Mouse (Mus musculus): ENCODE measurements around the gene Rce1. TPM values are rescaled to one million over a fixed set of nuclear protein-coding genes. Genes with fewer than 3 reads are reported as not detected.

Gene Rce1
- polyA plus RNA-seq (2012; ENCODE audit: insufficient read depth, insufficient read length, low replicate concordance, missing spikeins) = not detected in 2 replicates

- peaks cover 10% of the 10 kb centered on the region; the same call in 1 of the 2 replicates for H3K4me1 ChIP-seq (ENCODE audit: control insufficient read depth, insufficient read depth, low read length)
Measured at GRCm38 (mm10) chr19:4625179-4625828, at the start of gene Rce1. Gene Rce1 (minus strand): TSS chr19:4625641.

GRCm38 (mm10) chr19:4672401-4672800 lies 47.0 kb upstream of the Rce1 start:
- TF ChIP-seq POLR2A (IDR thresholded peaks at IDR 0.05; ENCODE audit: insufficient read depth, low read depth, low read length) (no peak), CTCF (IDR thresholded peaks at IDR 0.05; ENCODE audit: insufficient read depth, low read depth, low read length) (no peak)

More at GRCm38 (mm10) chr19:4625179-4625828, at the start of gene Rce1:
- WGBS = under 1% methylated on average over 63 of the region's 64 CpGs
- TF ChIP-seq CTCF (IDR thresholded peaks at IDR 0.05; ENCODE audit: insufficient read depth, low read depth, low read length) (0 out of 2 replicates have a peak, but pooled peaks have one; percentile 16), POLR2A (IDR thresholded peaks at IDR 0.05; ENCODE audit: insufficient read depth, low read depth, low read length) (peak; percentile 94)
- H3K27ac ChIP-seq (ENCODE audit: insufficient read depth, low read depth, low read length) = peak within 1 kb of the TSS; percentile 93
- H3K4me3 ChIP-seq (ENCODE audit: insufficient read depth, low read depth, low read length) = peak within 1 kb of the TSS; percentile 97

DNA sequence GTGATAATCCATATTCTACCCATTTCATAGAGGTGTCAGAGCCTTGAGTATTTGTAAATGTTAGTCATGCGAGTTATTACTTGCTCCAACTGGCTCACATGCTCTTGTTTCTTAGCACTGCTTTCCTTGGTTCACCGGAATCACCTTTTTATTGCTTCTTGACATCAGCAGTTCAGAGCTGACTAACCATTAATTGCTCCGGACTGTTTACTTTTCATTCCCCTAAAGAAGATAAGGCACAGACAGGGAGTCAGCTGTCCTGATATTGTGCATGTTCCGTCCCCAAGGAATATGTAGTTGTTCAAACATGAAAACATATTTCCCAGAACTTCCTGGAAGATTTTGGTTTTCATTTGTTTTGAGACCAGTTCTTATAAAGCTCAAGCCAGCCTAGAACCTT lies 45.3 kb upstream of the Rce1 start:
- 92% methylated on average over 4 of the region's 4 CpGs for WGBS
- peaks cover 2% of the 10 kb centered on the region; the same call in 1 of the 2 replicates for H3K4me1 ChIP-seq (ENCODE audit: control insufficient read depth, insufficient read depth, low read length)
- H3K4me3 ChIP-seq (ENCODE audit: insufficient read depth, low read depth, low read length) = no peak overlapping the region
- TF ChIP-seq POLR2A (IDR thresholded peaks at IDR 0.05; ENCODE audit: insufficient read depth, low read depth, low read length) (no peak), CTCF (IDR thresholded peaks at IDR 0.05; ENCODE audit: insufficient read depth, low read depth, low read length) (no peak)
- H3K27ac ChIP-seq (ENCODE audit: insufficient read depth, low read depth, low read length) = no peak overlapping the region

More at GRCm38 (mm10) chr19:4672401-4672800, 47.0 kb upstream of the Rce1 start:
- Histone ChIP-seq H3K4me3 (ENCODE audit: insufficient read depth, low read depth, low read length) (no peak overlapping the region), H3K4me1 (ENCODE audit: control insufficient read depth, insufficient read depth, low read length) (peaks cover 2% of the 10 kb centered on the region; the same call in 1 of the 2 replicates), H3K27ac (ENCODE audit: insufficient read depth, low read depth, low read length) (no peak overlapping the region)
- 28% methylated on average over 6 of the region's 6 CpGs for WGBS

DNA sequence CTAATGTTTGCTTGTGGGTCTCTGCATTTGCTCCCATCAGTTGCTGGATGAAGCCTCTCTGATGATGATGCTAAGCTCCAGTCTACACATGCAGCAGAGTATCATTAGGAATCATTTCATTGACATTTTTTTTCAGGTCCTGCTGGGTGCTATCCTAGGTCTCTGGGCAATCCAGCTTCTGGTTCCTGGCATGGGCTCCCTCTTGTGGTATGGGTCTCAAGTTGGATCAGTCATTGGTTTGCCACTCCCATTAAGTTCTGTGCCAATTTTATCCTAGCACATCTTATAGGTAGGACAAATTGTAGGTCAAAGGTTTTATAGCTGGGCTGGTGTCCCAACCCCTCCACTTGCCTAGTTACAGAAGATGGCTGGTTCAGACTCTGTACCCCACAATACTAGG lies 41.4 kb upstream of the Rce1 start:
- Histone ChIP-seq H3K27ac (ENCODE audit: insufficient read depth, low read depth, low read length) (no peak overlapping the region), H3K4me1 (ENCODE audit: control insufficient read depth, insufficient read depth, low read length) (peaks cover under 1% of the 10 kb centered on the region; the same call in 1 of the 2 replicates), H3K4me3 (ENCODE audit: insufficient read depth, low read depth, low read length) (no peak overlapping the region)
- TF ChIP-seq CTCF (IDR thresholded peaks at IDR 0.05; ENCODE audit: insufficient read depth, low read depth, low read length) = no peak
- no peak for TF ChIP-seq POLR2A (IDR thresholded peaks at IDR 0.05; ENCODE audit: insufficient read depth, low read depth, low read length)

DNA sequence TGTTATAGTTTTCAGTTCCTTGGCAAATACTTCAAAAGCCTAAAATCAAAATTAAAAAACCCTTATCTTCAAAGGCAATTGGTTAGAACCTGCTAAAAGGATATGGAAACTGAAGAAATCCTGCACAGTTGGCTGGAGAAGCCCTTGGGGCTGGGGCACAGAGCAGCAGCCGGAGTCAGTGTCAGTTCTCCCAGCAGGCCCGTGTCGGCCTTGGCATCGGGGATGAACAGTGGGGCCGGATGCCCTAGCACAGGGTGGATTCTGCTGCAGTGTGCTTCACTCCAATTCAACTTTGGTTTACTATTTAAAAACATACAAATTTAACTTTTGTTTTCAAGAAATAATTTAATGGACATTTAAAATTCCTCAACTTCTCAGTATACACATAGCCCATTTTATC lies 32.7 kb upstream of the Rce1 start:
- Histone ChIP-seq H3K4me3 (ENCODE audit: insufficient read depth, low read depth, low read length) (no peak overlapping the region), H3K27ac (ENCODE audit: insufficient read depth, low read depth, low read length) (no peak overlapping the region), H3K4me1 (ENCODE audit: control insufficient read depth, insufficient read depth, low read length) (no peaks in the 10 kb centered on the region)
- WGBS = 93% methylated on average over 5 of the region's 5 CpGs
- TF ChIP-seq CTCF (IDR thresholded peaks at IDR 0.05; ENCODE audit: insufficient read depth, low read depth, low read length) (no peak), POLR2A (IDR thresholded peaks at IDR 0.05; ENCODE audit: insufficient read depth, low read depth, low read length) (no peak)

DNA sequence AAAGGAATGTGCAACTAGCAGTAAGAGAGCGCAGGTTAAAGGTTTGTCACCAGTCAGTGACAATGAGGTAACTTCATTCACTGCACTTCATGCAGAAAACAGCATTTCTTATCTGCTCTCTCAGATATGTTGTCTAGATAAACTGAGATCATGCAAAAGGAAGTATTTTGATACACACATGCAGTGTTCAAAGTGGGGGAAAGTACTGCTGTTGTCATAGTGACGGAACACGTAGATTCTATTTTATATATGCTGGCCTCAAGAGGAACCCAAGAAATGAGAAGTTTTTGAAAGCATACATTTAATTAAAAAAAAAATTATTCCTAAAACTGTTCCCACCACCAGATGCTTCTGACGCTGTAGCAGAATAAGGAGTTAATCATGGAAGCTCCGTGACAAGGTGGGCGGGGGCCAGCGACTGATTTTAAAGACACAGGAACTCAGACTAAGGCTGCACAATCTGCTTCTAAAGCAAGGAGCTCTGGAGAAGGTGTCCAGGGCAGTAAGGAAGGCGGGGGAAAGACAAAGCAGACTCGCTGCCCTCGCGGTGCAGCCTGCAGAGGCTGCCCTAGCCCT lies 21.6 kb upstream of the Rce1 start:
- WGBS = 38% methylated on average over 11 of the region's 11 CpGs
- H3K4me1 ChIP-seq (ENCODE audit: control insufficient read depth, insufficient read depth, low read length) = peaks cover 13% of the 10 kb centered on the region
- H3K4me3 ChIP-seq (ENCODE audit: insufficient read depth, low read depth, low read length) = no peak overlapping the region
- TF ChIP-seq CTCF (IDR thresholded peaks at IDR 0.05; ENCODE audit: insufficient read depth, low read depth, low read length) = no peak
- H3K27ac ChIP-seq (ENCODE audit: insufficient read depth, low read depth, low read length) = no peak overlapping the region

GRCm38 (mm10) chr19:4644271-4644670 lies 18.8 kb upstream of the Rce1 start:
- 31% methylated on average over 10 of the region's 10 CpGs for WGBS

DNA sequence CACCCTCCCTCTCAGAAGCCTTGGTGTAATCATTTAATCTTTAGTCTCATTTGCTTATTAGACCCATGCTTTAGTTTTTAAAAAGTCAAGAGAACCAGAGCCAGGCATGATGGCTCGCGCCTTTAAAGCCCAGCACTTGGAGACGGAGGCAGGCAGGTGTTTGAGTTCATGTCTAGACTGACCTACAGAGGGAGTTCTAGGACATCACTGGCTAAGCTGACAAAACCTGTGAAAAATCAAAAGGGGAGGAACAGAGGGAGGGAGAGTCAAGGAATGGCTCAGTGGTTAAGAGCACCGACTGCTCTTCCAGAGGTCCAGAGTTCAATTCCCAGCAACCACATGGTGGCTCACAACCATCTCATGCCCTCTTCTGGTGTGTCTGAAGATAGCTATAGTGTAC lies 10.5 kb upstream of the Rce1 start:
- no peaks in the 10 kb centered on the region for H3K4me1 ChIP-seq (ENCODE audit: control insufficient read depth, insufficient read depth, low read length)
- TF ChIP-seq POLR2A (IDR thresholded peaks at IDR 0.05; ENCODE audit: insufficient read depth, low read depth, low read length) = no peak
- TF ChIP-seq CTCF (IDR thresholded peaks at IDR 0.05; ENCODE audit: insufficient read depth, low read depth, low read length) = no peak
- no peak overlapping the region for H3K27ac ChIP-seq (ENCODE audit: insufficient read depth, low read depth, low read length)
- WGBS = 73% methylated on average over 4 of the region's 4 CpGs
- no peak overlapping the region for H3K4me3 ChIP-seq (ENCODE audit: insufficient read depth, low read depth, low read length)

More at GRCm38 (mm10) chr19:4644271-4644670, 18.8 kb upstream of the Rce1 start:
- TF ChIP-seq POLR2A (IDR thresholded peaks at IDR 0.05; ENCODE audit: insufficient read depth, low read depth, low read length) (no peak), CTCF (IDR thresholded peaks at IDR 0.05; ENCODE audit: insufficient read depth, low read depth, low read length) (no peak)
- H3K27ac ChIP-seq (ENCODE audit: insufficient read depth, low read depth, low read length) = no peak overlapping the region
- H3K4me1 ChIP-seq (ENCODE audit: control insufficient read depth, insufficient read depth, low read length) = peaks cover 13% of the 10 kb centered on the region
- no peak overlapping the region for H3K4me3 ChIP-seq (ENCODE audit: insufficient read depth, low read depth, low read length)

DNA sequence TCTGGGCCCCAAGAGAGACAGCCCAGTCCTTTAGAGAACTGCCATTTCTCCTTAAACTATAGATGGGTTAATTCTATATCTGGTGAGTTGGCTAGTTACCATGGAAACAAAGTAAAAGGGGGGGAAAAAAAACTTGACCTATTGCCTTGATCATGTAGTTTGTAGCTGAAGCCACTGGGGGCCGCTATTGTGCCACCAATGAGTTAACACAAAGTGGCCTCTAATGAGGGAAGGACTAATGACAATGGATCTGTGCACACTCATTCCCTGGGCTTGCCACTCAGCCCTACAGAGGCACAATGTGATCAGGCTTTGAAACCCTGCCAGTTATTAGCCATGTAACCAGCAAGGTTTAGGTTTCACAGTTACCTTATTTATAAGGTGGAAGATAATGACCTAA lies 3.4 kb upstream of the Rce1 start:
- WGBS = 0% methylated on average over 1 of the region's 1 CpGs
- H3K4me3 ChIP-seq (ENCODE audit: insufficient read depth, low read depth, low read length) = no peak overlapping the region
- no peak overlapping the region for H3K27ac ChIP-seq (ENCODE audit: insufficient read depth, low read depth, low read length)

More for the DNA sequence above, 3.4 kb upstream of the Rce1 start:
- peaks cover 10% of the 10 kb centered on the region; the same call in 1 of the 2 replicates for H3K4me1 ChIP-seq (ENCODE audit: control insufficient read depth, insufficient read depth, low read length)
- no peak for TF ChIP-seq POLR2A (IDR thresholded peaks at IDR 0.05; ENCODE audit: insufficient read depth, low read depth, low read length)
- TF ChIP-seq CTCF (IDR thresholded peaks at IDR 0.05; ENCODE audit: insufficient read depth, low read depth, low read length) = no peak
